Mouse (Mus musculus) heart, embryonic 11.5 days (tissue): Measurements from ENCODE around the gene Rps17. TPM values are rescaled to one million over a fixed set of nuclear protein-coding genes. Genes with fewer than 3 reads are reported as not detected.

Source experiments
- ATAC-seq: fragments of 200-750 bp; cut with Nextera tagmentation; replicated peaks from 2 replicates; pipeline ENCODE4 v1.8.0; 2017; ENCODE audit warnings: moderate library complexity; ENCODE audit not compliant: insufficient number of reproducible peaks, low FRiP score, low TSS enrichment
- H3K27ac ChIP-seq: fragments of 300-500 bp; sonication (generic); 2 replicates; pipeline ENCODE4 v1.5.1; 2014; ENCODE audit warnings: mild to moderate bottlenecking, low read depth, low read length
- H3K27me3 ChIP-seq: fragments of 300-500 bp; sonication (generic); 2 replicates; pipeline ENCODE4 v1.6.1; 2014; ENCODE audit warnings: mild to moderate bottlenecking, low read length, mixed read lengths; ENCODE audit not compliant: control insufficient read depth, insufficient read depth
- H3K36me3 ChIP-seq: fragments of 300-500 bp; sonication (generic); 2 replicates; pipeline ENCODE4 v1.6.1; 2014; ENCODE audit warnings: mild to moderate bottlenecking, low read length, moderate library complexity, mixed read lengths; ENCODE audit not compliant: control insufficient read depth, insufficient read depth
- H3K4me1 ChIP-seq: fragments of 300-500 bp; sonication (generic); 2 replicates; pipeline ENCODE4 v1.6.1; 2014; ENCODE audit warnings: low read length; ENCODE audit not compliant: control insufficient read depth, insufficient read depth
- H3K4me2 ChIP-seq: fragments of 300-500 bp; sonication (generic); 2 replicates; pipeline ENCODE4 v1.6.1; 2014; ENCODE audit warnings: mild to moderate bottlenecking, moderate library complexity
- H3K4me3 ChIP-seq: fragments of 300-500 bp; sonication (generic); 2 replicates; pipeline ENCODE4 v1.5.1; 2014; ENCODE audit warnings: low read depth, low read length
- H3K9ac ChIP-seq: fragments of 300-500 bp; sonication (generic); 2 replicates; pipeline ENCODE4 v1.6.1; 2014; ENCODE audit warnings: mild to moderate bottlenecking, low read depth, low read length, moderate library complexity
- H3K9me3 ChIP-seq: fragments of 300-500 bp; sonication (generic); replicated peaks from 2 replicates; pipeline ENCODE4 v1.6.1; 2016; ENCODE audit warnings: low read length; ENCODE audit not compliant: control insufficient read depth
- WGBS: fragments of 180-500 bp; shearing (Covaris S2); extraction: QIAGEN DNeasy Blood & Tissue Kit; methylation state at CpG from one replicate; pipeline ENCODE4 v1.1.7; 2014; ENCODE audit not compliant: insufficient replicate concordance; 5-methylcytosine and 5-hydroxymethylcytosine counted together
- polyA plus RNA-seq: library from polyadenylated mRNA; unstranded; fragments of >200 nt; fragmentation: Nextera tagmentation; extraction: Ambion mirVana; gene quantifications from 2 replicates; pipeline ENCODE4 v1.2.1, GENCODE M21; 2014

Rps17 gene
- polyA plus RNA-seq, 1 experiment from 2014 or later = 1,144 TPM

DNA sequence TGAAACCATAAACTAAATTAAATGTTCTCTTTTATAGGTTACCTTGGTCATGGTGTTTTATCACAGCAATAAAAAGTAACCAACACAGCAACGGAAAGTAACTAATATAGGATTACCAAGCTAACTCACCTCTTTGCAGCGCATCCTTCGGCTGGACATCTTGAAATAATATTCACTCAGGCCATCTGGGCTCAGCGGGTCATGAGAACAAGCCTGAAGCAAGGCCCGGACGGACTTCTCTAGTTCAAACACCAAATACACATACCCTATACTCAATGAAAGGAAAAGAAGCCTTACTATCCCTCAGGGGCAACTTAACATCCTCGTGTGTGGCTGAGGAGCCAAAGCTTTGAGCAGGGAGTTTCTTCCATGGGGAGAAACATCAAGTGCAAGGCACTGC, 10.7 kb upstream of the Rps17 start:
- no peak for ATAC-seq
- no peak overlapping the region for H3K27ac ChIP-seq
- H3K4me1 ChIP-seq = no peaks in the 10 kb centered on the region
- H3K9ac ChIP-seq = no peak overlapping the region
- no peaks in the 10 kb centered on the region for H3K36me3 ChIP-seq
- no peak overlapping the region for H3K4me2 ChIP-seq
- no peak overlapping the region for H3K4me3 ChIP-seq
- no peaks in the 10 kb centered on the region for H3K9me3 ChIP-seq
- 77% methylated on average over 7 of the region's 7 CpGs for WGBS
- no peaks in the 10 kb centered on the region; the same call in 1 of the 2 replicates for H3K27me3 ChIP-seq

DNA sequence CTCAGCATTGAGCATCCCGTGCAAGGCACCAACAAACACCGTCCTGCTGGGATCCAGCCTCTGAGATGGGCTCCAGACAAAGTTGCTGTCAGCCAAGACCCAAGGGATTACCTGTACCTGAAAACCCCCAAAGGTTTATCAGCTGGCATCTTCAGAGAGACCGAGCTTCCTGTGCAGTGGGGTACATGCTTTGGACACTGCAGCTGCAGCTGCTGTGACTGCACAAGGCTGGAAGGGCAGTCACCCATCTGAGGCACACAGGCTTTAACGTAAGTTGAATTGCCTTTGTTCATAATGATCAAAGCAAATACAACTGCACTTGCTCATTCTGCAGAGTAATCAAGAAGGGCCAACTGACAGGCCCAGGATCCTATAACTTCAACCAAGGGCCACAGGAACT, 6.8 kb upstream of the Rps17 start:
- no peak overlapping the region for H3K27ac ChIP-seq
- H3K9ac ChIP-seq = no peak overlapping the region
- no peak overlapping the region for H3K4me3 ChIP-seq
- WGBS = 70% methylated on average over 4 of the region's 4 CpGs
- no peak for ATAC-seq
- no peaks in the 10 kb centered on the region for H3K4me1 ChIP-seq
- H3K36me3 ChIP-seq = no peaks in the 10 kb centered on the region
- no peaks in the 10 kb centered on the region; the same call in 1 of the 2 replicates for H3K27me3 ChIP-seq
- H3K4me2 ChIP-seq = no peak overlapping the region
- H3K9me3 ChIP-seq = no peaks in the 10 kb centered on the region

- H3K9me3 ChIP-seq = no peaks in the 10 kb centered on the region
- peaks cover 9% of the 10 kb centered on the region for H3K4me1 ChIP-seq
- no peaks in the 10 kb centered on the region for H3K27me3 ChIP-seq
- no peak overlapping the region for H3K27ac ChIP-seq
- no peak for ATAC-seq
- H3K4me3 ChIP-seq = no peak overlapping the region
- 62% methylated on average over 7 of the region's 7 CpGs for WGBS
- 0 out of 2 replicates have a peak, but pooled peaks cover 5% of the 10 kb centered on the region for H3K36me3 ChIP-seq
- no peak overlapping the region for H3K9ac ChIP-seq
- H3K4me2 ChIP-seq = no peak overlapping the region
These were observed 3.2 kb upstream of the Rps17 start for GRCm38 (mm10) chr7:81348206-81348605.

DNA sequence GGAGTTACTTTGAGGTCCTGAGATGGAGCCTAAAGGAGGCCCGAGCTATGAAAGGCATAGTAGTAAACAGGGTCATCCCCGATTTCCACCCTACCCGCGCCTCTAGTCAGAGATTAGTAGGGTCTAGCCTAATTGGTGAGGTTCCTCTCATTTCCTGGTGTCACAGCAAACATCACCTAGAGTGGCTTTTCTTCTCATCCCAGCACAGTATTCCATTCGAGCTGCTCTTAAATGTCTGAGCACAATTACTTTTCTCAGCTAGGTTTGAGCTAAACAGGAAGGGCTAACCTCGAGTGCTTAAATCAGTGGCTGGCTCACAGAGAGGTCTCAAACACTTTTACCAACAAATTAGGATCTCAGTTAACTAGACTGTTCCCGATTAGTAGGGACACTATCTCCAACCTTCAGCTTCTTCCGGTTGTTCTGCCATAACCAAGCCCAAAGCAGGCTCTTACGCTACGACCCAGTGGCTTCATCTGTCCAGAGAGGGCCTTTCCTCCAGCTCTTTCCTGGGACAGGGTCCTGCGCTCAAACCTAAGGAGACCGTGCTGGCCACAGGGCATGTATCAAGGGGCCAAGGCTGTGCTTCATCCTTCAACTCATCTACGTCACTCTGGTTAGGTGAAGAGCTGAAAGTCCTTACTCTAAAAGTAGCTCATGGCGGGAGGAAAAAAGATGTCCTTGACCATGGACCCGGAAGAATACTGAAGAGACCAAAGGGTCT, 555 bp upstream of the Rps17 start:
- Histone ChIP-seq H3K4me1 (peaks cover 17% of the 10 kb centered on the region), H3K4me2 (peak overlapping the region; percentile 61), H3K9me3 (no peaks in the 10 kb centered on the region), H3K9ac (peak overlapping the region; percentile 64), H3K36me3 (peaks cover 25% of the 10 kb centered on the region), H3K27ac (no peak overlapping the region), H3K27me3 (no peaks in the 10 kb centered on the region), H3K4me3 (peak overlapping the region; percentile 81)
- no peak; the same call in 1 of the 2 replicates for ATAC-seq
- 60% methylated on average over 15 of the region's 15 CpGs for WGBS

GRCm38 (mm10) chr7:81343831-81344230, 1.2 kb downstream of the Rps17 start:
- Histone ChIP-seq H3K27ac (no peak overlapping the region), H3K36me3 (peaks cover 34% of the 10 kb centered on the region), H3K27me3 (no peaks in the 10 kb centered on the region), H3K4me3 (peak overlapping the region; percentile 81), H3K9me3 (no peaks in the 10 kb centered on the region; the same call in 1 of the 2 replicates), H3K4me1 (peaks cover 17% of the 10 kb centered on the region), H3K9ac (peak overlapping the region; percentile 92), H3K4me2 (peak overlapping the region; percentile 94)
- ATAC-seq = no peak
- 9% methylated on average over 10 of the region's 10 CpGs for WGBS

- peaks cover 34% of the 10 kb centered on the region for H3K36me3 ChIP-seq
- no peak for ATAC-seq
- H3K9me3 ChIP-seq = no peaks in the 10 kb centered on the region; the same call in 1 of the 2 replicates
- no peak overlapping the region for H3K27ac ChIP-seq
- 22% methylated on average over 8 of the region's 8 CpGs for whole genome bisulfite sequencing
- peaks cover 17% of the 10 kb centered on the region for H3K4me1 ChIP-seq
- peak overlapping the region; percentile 81 for H3K4me3 ChIP-seq
- peak overlapping the region; percentile 94 for H3K4me2 ChIP-seq
- no peaks in the 10 kb centered on the region for H3K27me3 ChIP-seq
- peak overlapping the region; percentile 92 for H3K9ac ChIP-seq
These were observed 1.7 kb downstream of the Rps17 start for GRCm38 (mm10) chr7:81343316-81343715.

DNA sequence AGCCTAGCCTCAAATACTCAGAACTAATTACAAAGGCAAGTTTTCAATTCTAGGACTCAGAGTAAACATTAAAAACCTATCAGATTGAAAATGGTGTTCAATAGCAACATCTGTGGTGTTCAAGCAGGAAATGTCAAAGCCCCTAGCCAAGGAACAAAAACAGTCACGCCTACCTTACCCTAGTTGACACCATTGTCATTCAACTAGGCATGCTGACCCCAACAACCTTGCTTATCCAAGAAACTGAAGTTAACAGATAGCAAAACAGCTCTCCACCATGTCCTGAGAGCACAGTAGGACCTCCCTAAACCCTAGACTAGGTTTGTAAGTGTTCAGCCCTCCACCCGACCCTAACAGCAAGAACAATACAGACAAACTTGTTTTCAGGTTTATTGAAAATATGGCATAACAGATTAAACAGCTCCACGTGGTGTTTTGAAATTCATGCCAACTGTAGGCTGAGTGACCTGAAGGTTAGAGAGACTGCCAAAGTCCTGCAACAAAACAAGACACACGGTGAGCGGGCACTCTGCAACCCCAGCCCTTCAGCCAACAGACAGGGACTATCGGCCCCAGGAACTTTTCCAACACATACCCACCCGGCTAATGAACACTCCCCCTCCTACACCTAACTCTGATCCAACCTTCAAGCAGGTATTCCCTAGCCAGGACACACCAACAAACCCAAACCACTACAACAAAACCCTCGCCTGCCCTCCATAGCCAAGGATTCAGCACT, 2.5 kb downstream of the Rps17 start:
- ATAC-seq = no peak
- whole genome bisulfite sequencing = 63% methylated on average over 8 of the region's 8 CpGs
- Histone ChIP-seq H3K4me1 (peaks cover 17% of the 10 kb centered on the region), H3K36me3 (peaks cover 37% of the 10 kb centered on the region), H3K27me3 (no peaks in the 10 kb centered on the region), H3K4me3 (peak overlapping the region; percentile 81), H3K9ac (peak overlapping the region; percentile 92; the same call in 1 of the 2 replicates), H3K4me2 (peak overlapping the region; percentile 94), H3K27ac (no peak overlapping the region), H3K9me3 (no peaks in the 10 kb centered on the region; the same call in 1 of the 2 replicates)

DNA sequence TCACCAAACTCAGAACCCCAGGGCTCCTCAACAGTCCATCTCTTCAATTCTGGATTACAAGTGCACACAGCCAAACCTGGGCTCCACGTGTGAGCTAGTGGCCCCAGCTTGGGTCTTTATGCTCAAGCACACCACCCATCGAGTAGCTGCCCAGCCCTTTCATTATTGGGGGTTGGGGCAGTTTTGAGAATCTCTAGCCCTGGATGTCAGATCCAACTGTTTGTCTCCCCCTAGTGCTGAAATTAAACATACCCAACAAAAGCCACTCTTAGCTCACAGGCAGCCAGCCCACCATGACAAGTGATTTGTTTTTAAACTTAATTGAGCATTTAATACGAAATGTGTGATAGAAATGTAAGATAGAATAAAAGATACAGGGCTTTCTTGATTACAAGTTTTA, 3.5 kb downstream of the Rps17 start:
- Histone ChIP-seq H3K4me2 (no peak overlapping the region), H3K36me3 (peaks cover 37% of the 10 kb centered on the region), H3K4me1 (peaks cover 17% of the 10 kb centered on the region), H3K27ac (no peak overlapping the region), H3K9ac (no peak overlapping the region), H3K9me3 (no peaks in the 10 kb centered on the region; the same call in 1 of the 2 replicates), H3K4me3 (no peak overlapping the region), H3K27me3 (no peaks in the 10 kb centered on the region)
- WGBS = 61% methylated on average over 3 of the region's 3 CpGs
- no peak for ATAC-seq
